Mouse (Mus musculus): ENCODE results near the gene Tmem210. TPM values are rescaled to one million over a fixed set of nuclear protein-coding genes. Genes with fewer than 3 reads are reported as not detected.

The Tmem210 gene
- polyA plus RNA-seq (2014; fragmentation: Nextera tagmentation; extraction: Ambion mirVana), result not detected in 2 replicates

DNA sequence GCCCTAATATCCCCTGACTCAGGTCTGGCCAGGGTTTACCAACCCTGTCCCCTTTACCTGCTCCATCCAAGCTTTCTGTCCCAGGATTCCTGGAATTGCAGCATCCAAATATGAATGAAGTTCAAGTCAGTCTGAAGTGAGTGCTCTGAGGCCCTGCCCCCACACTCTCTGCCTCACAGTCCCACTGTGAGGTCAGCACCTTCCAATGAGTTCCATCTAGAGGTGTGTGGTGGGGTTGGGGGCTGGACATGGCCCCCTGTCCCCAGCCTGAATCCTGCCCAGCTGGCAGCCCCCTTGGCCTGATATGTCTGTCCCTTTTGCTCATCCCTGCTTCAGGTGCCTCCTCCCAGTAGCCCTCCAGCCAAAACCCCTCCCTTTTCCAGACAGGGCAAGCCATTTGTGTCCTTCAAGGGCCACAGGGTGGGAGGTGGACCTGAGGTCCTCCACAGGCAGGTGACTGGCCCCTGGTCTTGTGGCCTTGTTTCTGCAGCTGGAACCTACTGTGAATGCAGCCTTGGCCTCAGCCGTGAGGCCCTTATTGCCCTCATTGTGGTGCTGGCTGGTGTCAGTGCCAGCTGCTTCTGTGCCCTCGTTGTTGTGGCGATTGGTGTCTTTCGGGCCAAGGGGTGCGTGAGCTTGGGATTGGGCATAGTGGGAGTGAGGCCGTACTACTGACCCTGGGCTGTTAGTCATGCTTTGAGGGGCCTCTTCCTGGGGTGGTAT lies at the start of gene Tmem210:
Tmem210 (plus strand) TSS at position 219 of the 723 bp plus-strand sequence.
- 91% methylated on average over 6 of the region's 6 CpGs for WGBS
- H3K27ac ChIP-seq (ENCODE audit: low read depth, low read length), result no peak within 1 kb of the TSS
- H3K36me3 ChIP-seq (ENCODE audit: control insufficient read depth, insufficient read depth, low read length), result peaks cover 7% of the 10 kb centered on the region; the same call in 1 of the 2 replicates
- DNase-seq (ENCODE audit: low spot score) (no peak), ATAC-seq (ENCODE audit: low FRiP score) (no peak)
- H3K9ac ChIP-seq (ENCODE audit: low read depth, low read length), result no peak within 1 kb of the TSS
- H3K27me3 ChIP-seq (ENCODE audit: control insufficient read depth, insufficient read depth, low read length), result peaks cover 55% of the 10 kb centered on the region
- peaks cover 5% of the 10 kb centered on the region; the same call in 1 of the 2 replicates for H3K4me1 ChIP-seq (replicated peaks; ENCODE audit: control insufficient read depth, insufficient read depth, low read length)
- H3K4me2 ChIP-seq (replicated peaks; ENCODE audit: low read depth, low read length), result no peak within 1 kb of the TSS
- H3K4me3 ChIP-seq (ENCODE audit: low read depth, low read length), result no peak within 1 kb of the TSS
- no peaks in the 10 kb centered on the region for H3K9me3 ChIP-seq (ENCODE audit: control insufficient read depth, low read length)

DNA sequence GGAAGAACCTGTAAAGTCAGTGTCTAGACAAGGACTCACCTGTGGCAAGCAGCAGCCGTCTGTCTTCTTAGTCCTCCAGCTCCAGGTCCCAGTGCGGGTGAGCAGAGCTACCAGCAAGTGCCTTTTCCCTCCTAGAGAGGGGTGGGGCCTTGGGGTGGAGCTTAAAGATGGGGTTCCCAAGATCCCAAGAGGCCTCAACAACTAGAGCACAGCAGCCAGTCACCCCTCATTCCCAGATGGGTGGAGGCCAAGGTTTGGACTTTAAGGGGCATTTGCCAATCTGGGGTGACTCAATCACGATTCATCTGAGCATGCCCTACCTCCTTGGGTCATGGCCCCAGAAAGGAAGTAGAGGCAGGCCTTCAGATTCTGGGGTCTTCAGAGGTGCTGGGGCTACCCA lies 48.2 kb upstream of the Tmem210 start:
- Histone ChIP-seq H3K27me3 (ENCODE audit: control insufficient read depth, insufficient read depth, low read length) (peaks cover 2% of the 10 kb centered on the region; the same call in 1 of the 2 replicates), H3K4me3 (ENCODE audit: low read depth, low read length) (no peak overlapping the region), H3K36me3 (ENCODE audit: control insufficient read depth, insufficient read depth, low read length) (no peaks in the 10 kb centered on the region), H3K4me1 (replicated peaks; ENCODE audit: control insufficient read depth, insufficient read depth, low read length) (peaks cover 4% of the 10 kb centered on the region; the same call in 1 of the 2 replicates), H3K4me2 (replicated peaks; ENCODE audit: low read depth, low read length) (no peak overlapping the region), H3K9ac (ENCODE audit: low read depth, low read length) (no peak overlapping the region), H3K27ac (ENCODE audit: low read depth, low read length) (no peak overlapping the region), H3K9me3 (ENCODE audit: control insufficient read depth, low read length) (no peaks in the 10 kb centered on the region)
- ATAC-seq (ENCODE audit: low FRiP score), result no peak
- no peak for DNase-seq (ENCODE audit: low spot score)
- 83% methylated on average over 3 of the region's 3 CpGs for WGBS

DNA sequence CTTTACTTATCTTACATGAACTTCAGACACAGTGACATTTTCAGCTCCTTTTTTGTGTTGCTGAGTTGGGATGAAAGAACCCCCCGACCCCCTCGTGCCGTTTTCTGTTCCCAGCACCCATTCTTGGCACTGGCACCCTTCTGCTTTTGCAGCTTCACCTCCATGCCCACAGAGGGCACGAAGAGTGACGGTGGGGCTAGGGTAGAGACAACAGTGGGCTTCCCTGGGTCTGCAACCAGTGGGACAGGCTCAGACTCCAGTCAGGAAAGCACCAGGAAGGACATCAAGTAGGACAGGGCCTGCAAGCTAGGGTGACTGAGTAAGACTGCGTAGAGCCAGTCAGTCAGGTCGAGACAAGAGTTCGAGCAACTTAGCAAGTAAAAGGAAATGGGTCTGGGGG lies 47.6 kb upstream of the Tmem210 start:
- Histone ChIP-seq H3K9me3 (ENCODE audit: control insufficient read depth, low read length) (no peaks in the 10 kb centered on the region), H3K4me1 (replicated peaks; ENCODE audit: control insufficient read depth, insufficient read depth, low read length) (peaks cover 4% of the 10 kb centered on the region; the same call in 1 of the 2 replicates), H3K27ac (ENCODE audit: low read depth, low read length) (no peak overlapping the region), H3K4me2 (replicated peaks; ENCODE audit: low read depth, low read length) (peak overlapping the region; percentile 95; the same call in 1 of the 2 replicates), H3K27me3 (ENCODE audit: control insufficient read depth, insufficient read depth, low read length) (peaks cover 2% of the 10 kb centered on the region; the same call in 1 of the 2 replicates), H3K36me3 (ENCODE audit: control insufficient read depth, insufficient read depth, low read length) (no peaks in the 10 kb centered on the region), H3K9ac (ENCODE audit: low read depth, low read length) (no peak overlapping the region), H3K4me3 (ENCODE audit: low read depth, low read length) (peak overlapping the region; percentile 31; the same call in 1 of the 2 replicates)
- ATAC-seq (ENCODE audit: low FRiP score) (no peak), DNase-seq (ENCODE audit: low spot score) (no peak)
- 49% methylated on average over 8 of the region's 8 CpGs for WGBS

DNA sequence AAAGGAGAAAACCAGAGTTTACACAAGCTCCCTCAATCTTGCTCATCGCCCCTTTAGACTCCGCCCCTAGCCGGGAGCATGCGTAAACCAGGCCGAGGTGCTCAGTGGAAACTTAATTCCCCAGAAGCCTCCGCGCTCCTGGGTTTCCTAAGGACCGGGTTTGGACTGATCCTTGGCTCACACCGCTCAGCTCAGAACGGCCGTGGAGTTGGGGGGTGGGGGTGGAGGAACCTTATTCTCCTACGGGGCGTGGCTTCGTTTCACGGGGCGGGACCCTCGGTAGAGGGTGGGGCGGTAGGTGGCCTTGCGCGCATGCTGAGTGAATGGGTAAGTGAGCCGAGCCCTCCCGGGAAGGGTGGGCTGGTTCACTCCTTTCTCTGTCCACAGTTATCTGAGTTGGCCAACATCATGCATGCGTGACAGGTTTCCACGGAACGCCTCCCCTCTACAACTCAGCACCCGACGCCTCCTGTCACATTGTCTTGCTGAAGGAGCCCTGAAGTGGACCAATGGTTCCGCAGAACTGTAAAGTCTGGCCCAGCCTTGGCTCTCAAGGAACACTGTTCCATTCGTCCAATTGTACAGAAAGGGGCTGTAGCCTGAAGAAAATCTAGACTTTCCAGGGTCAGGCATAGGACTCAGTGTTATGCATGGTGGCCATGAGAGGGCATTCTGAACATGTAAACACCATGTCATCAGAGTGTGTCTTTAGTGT lies 47.1 kb upstream of the Tmem210 start:
- WGBS, result 3% methylated on average over 29 of the region's 29 CpGs
- Histone ChIP-seq H3K4me2 (replicated peaks; ENCODE audit: low read depth, low read length) (peak overlapping the region; percentile 95), H3K9ac (ENCODE audit: low read depth, low read length) (peak overlapping the region; percentile 21), H3K27ac (ENCODE audit: low read depth, low read length) (no peak overlapping the region; the same call in 1 of the 2 replicates), H3K9me3 (ENCODE audit: control insufficient read depth, low read length) (no peaks in the 10 kb centered on the region), H3K4me1 (replicated peaks; ENCODE audit: control insufficient read depth, insufficient read depth, low read length) (peaks cover 4% of the 10 kb centered on the region; the same call in 1 of the 2 replicates), H3K4me3 (ENCODE audit: low read depth, low read length) (peak overlapping the region; percentile 31), H3K36me3 (ENCODE audit: control insufficient read depth, insufficient read depth, low read length) (no peaks in the 10 kb centered on the region), H3K27me3 (ENCODE audit: control insufficient read depth, insufficient read depth, low read length) (peaks cover 2% of the 10 kb centered on the region; the same call in 1 of the 2 replicates)
- DNase-seq (ENCODE audit: low spot score) (peak; percentile 76), ATAC-seq (ENCODE audit: low FRiP score) (peak; percentile 78)

DNA sequence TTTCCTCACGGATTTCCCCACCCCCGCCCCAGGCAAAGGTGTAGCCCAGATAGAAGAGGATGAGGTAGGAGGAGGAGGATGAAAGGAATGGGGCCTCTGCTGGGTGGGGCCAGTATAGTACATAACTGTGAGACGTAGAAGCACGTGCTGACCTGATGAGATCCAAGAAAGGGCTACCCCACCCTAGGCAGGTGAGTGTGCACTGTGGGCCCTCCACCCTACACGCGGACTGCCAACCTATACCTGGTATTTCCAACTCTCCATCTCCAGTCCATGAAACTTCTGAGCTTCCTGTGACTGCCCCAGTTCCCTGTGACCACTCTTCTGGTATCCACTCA lies 46.5 kb upstream of the Tmem210 start:
- H3K4me1 ChIP-seq (replicated peaks; ENCODE audit: control insufficient read depth, insufficient read depth, low read length), result peaks cover 4% of the 10 kb centered on the region; the same call in 1 of the 2 replicates
- peak overlapping the region; percentile 95 for H3K4me2 ChIP-seq (replicated peaks; ENCODE audit: low read depth, low read length)
- WGBS, result 13% methylated on average over 6 of the region's 6 CpGs
- H3K36me3 ChIP-seq (ENCODE audit: control insufficient read depth, insufficient read depth, low read length), result no peaks in the 10 kb centered on the region
- DNase-seq (ENCODE audit: low spot score), result peak; percentile 28
- no peak overlapping the region for H3K27ac ChIP-seq (ENCODE audit: low read depth, low read length)
- H3K9me3 ChIP-seq (ENCODE audit: control insufficient read depth, low read length), result no peaks in the 10 kb centered on the region
- peak overlapping the region; percentile 71 for H3K9ac ChIP-seq (ENCODE audit: low read depth, low read length)
- H3K4me3 ChIP-seq (ENCODE audit: low read depth, low read length), result peak overlapping the region; percentile 57
- H3K27me3 ChIP-seq (ENCODE audit: control insufficient read depth, insufficient read depth, low read length), result peaks cover 2% of the 10 kb centered on the region; the same call in 1 of the 2 replicates
- peak; percentile 46; the same call in 1 of the 2 replicates for ATAC-seq (ENCODE audit: low FRiP score)

DNA sequence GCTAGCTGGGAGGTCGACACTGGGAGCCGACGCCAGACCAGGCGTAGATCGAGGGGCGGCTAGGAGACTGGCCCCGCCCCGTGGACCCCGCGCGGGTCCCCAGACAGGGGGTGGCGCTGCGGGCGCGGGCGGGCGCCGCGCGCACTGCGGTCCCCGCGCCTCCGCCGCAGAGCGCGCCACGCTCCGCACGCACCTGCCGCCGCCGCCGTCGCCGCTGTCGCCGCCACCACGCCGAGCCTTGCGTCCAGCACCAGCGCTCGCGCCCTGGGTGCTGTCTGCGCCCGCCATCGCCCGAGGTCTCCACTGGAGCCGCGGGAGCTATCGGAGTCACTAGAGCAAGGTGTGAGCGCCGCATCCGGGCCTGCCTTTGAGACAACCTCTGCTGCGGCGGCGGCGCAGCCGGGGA lies 45.8 kb upstream of the Tmem210 start, which contains the start of the genes Rnf208 and Cysrt1:
Rnf208 (plus strand) TSS at position 155 of the 406 bp plus-strand sequence.
Cysrt1 (minus strand) TSS at position 352 of the 406 bp plus-strand sequence.
- ATAC-seq (ENCODE audit: low FRiP score) (peak; percentile 38), DNase-seq (ENCODE audit: low spot score) (peak; percentile 61)
- Histone ChIP-seq H3K27me3 (ENCODE audit: control insufficient read depth, insufficient read depth, low read length) (peaks cover 2% of the 10 kb centered on the region; the same call in 1 of the 2 replicates), H3K36me3 (ENCODE audit: control insufficient read depth, insufficient read depth, low read length) (no peaks in the 10 kb centered on the region), H3K27ac (ENCODE audit: low read depth, low read length) (peak within 1 kb of the TSS; percentile 42; the same call in 1 of the 2 replicates), H3K4me2 (replicated peaks; ENCODE audit: low read depth, low read length) (peak within 1 kb of the TSS; percentile 95), H3K4me3 (ENCODE audit: low read depth, low read length) (peak within 1 kb of the TSS; percentile 57), H3K9me3 (ENCODE audit: control insufficient read depth, low read length) (no peaks in the 10 kb centered on the region), H3K9ac (ENCODE audit: low read depth, low read length) (peak within 1 kb of the TSS; percentile 71), H3K4me1 (replicated peaks; ENCODE audit: control insufficient read depth, insufficient read depth, low read length) (peaks cover 4% of the 10 kb centered on the region; the same call in 1 of the 2 replicates)
- WGBS, result 0% methylated on average over 27 of the region's 59 CpGs

DNA sequence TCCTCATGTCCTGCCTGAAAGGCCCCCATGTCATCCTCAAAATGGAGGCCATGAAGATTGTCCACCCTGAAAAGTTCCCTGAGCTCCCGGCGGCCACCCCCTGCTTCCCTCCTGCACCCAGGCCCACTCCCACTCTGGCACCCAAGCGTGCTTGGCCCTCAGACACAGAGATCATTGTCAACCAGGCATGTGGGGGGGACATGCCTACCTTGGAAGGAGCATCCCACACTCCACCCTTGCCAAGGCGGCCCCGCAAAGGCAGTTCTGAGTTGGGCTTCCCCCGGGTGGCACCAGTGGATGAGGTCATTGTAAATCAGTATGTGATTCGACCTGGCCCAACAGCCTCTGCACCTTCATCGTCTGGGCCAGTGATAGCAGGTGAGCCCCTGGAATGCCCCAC lies 44.6 kb upstream of the Tmem210 start:
- Histone ChIP-seq H3K4me3 (ENCODE audit: low read depth, low read length) (no peak overlapping the region; the same call in 1 of the 2 replicates), H3K4me2 (replicated peaks; ENCODE audit: low read depth, low read length) (peak overlapping the region; percentile 95; the same call in 1 of the 2 replicates), H3K27me3 (ENCODE audit: control insufficient read depth, insufficient read depth, low read length) (peaks cover 2% of the 10 kb centered on the region; the same call in 1 of the 2 replicates), H3K27ac (ENCODE audit: low read depth, low read length) (no peak overlapping the region), H3K9ac (ENCODE audit: low read depth, low read length) (peak overlapping the region; percentile 71; the same call in 1 of the 2 replicates), H3K9me3 (ENCODE audit: control insufficient read depth, low read length) (no peaks in the 10 kb centered on the region), H3K4me1 (replicated peaks; ENCODE audit: control insufficient read depth, insufficient read depth, low read length) (peaks cover 4% of the 10 kb centered on the region; the same call in 1 of the 2 replicates), H3K36me3 (ENCODE audit: control insufficient read depth, insufficient read depth, low read length) (no peaks in the 10 kb centered on the region)
- DNase-seq (ENCODE audit: low spot score), result no peak
- 81% methylated on average over 8 of the region's 8 CpGs for WGBS
- ATAC-seq (ENCODE audit: low FRiP score), result no peak

DNA sequence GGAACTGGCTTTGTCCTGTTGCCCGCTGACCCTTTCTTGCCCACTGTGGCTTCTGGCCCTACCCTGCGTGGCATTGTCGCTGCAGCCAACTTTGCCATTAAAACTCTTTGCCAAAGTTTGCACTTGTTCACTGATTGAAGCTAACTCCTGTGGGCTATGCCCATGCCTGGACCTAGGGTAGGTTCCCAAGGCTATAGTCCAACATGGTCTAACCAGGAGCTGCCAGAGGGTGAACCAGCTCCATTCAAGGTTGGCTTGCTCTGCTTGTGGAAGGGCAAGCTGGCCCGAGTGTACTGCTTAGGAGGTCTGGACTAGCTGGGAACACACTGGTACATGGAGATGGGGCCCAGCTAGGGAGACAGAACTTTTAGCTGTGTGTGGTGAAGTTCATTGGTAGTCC lies 43.8 kb upstream of the Tmem210 start:
- no peak for DNase-seq (ENCODE audit: low spot score)
- no peak for ATAC-seq (ENCODE audit: low FRiP score)
- peaks cover 2% of the 10 kb centered on the region; the same call in 1 of the 2 replicates for H3K27me3 ChIP-seq (ENCODE audit: control insufficient read depth, insufficient read depth, low read length)
- no peaks in the 10 kb centered on the region for H3K36me3 ChIP-seq (ENCODE audit: control insufficient read depth, insufficient read depth, low read length)
- H3K4me2 ChIP-seq (replicated peaks; ENCODE audit: low read depth, low read length), result no peak overlapping the region
- H3K9me3 ChIP-seq (ENCODE audit: control insufficient read depth, low read length), result no peaks in the 10 kb centered on the region
- no peak overlapping the region for H3K27ac ChIP-seq (ENCODE audit: low read depth, low read length)
- no peak overlapping the region for H3K9ac ChIP-seq (ENCODE audit: low read depth, low read length)
- H3K4me3 ChIP-seq (ENCODE audit: low read depth, low read length), result no peak overlapping the region
- peaks cover 4% of the 10 kb centered on the region; the same call in 1 of the 2 replicates for H3K4me1 ChIP-seq (replicated peaks; ENCODE audit: control insufficient read depth, insufficient read depth, low read length)
- 92% methylated on average over 4 of the region's 4 CpGs for WGBS

All from hindbrain, embryonic 11.5 days (tissue).